ENCODE assay signal across 10 mouse cellular contexts in genomic region chr9:116468569-116469250, GRCm38 (mm10).
DNase-seq lines count a peak whose midpoint lies in the region; ATAC-seq lines count a peak whose summit lies in the region.
"Had no signal": no experiment of that assay in that cellular context is flagged by ENCODE, and none has a peak within 500 bp of the region (broad histone marks: within the 10 kb centered on the region; RNA-seq: fewer than 3 reads in every experiment).

No protein-coding gene starts in this region.

- no peaks in the 10 kb centered on the region for H3K9me3 ChIP-seq in forebrain, embryonic 16.5 days (ENCODE audit: control insufficient read depth, low read length)
- H3K9me3 ChIP-seq in midbrain, embryonic 14.5 days (ENCODE audit: control insufficient read depth, low read length), result no peaks in the 10 kb centered on the region
- no peaks in the 10 kb centered on the region for H3K9me3 ChIP-seq in intestine, embryonic 16.5 days (ENCODE audit: control insufficient read depth, low read length)
- H3K9me3 ChIP-seq: lung, embryonic 15.5 days had no signal

- H3K4me3 ChIP-seq in forebrain, embryonic 16.5 days (replicated peaks; ENCODE audit: low read length), result no peak overlapping the region
- H3K4me3 ChIP-seq in midbrain, embryonic 14.5 days (replicated peaks; ENCODE audit: low read depth, low read length), result no peak overlapping the region
- H3K4me3 ChIP-seq in intestine, embryonic 16.5 days (ENCODE audit: low read length), result no peak overlapping the region
- H3K4me3 ChIP-seq: lung, embryonic 15.5 days had no signal

- no peaks in the 10 kb centered on the region for H3K36me3 ChIP-seq in forebrain, embryonic 16.5 days (ENCODE audit: control insufficient read depth, insufficient read depth)
- H3K36me3 ChIP-seq in midbrain, embryonic 14.5 days (ENCODE audit: control insufficient read depth, insufficient read depth, low read length), result no peaks in the 10 kb centered on the region
- H3K36me3 ChIP-seq in intestine, embryonic 16.5 days (ENCODE audit: control insufficient read depth, insufficient read depth, low read length), result no peaks in the 10 kb centered on the region
- H3K36me3 ChIP-seq: lung, embryonic 15.5 days had no signal

- H3K4me2 ChIP-seq in forebrain, embryonic 16.5 days (ENCODE audit: low read length), result no peak overlapping the region
- H3K4me2 ChIP-seq in midbrain, embryonic 14.5 days (ENCODE audit: low read length), result peak overlapping the region; percentile 11; the same call in 1 of the 2 replicates
- no peak overlapping the region for H3K4me2 ChIP-seq in intestine, embryonic 16.5 days (ENCODE audit: low read depth, low read length)
- H3K4me2 ChIP-seq: lung, embryonic 15.5 days had no signal

- peak; percentile 49; the same call in 1 of the 2 replicates for ATAC-seq in forebrain, embryonic 16.5 days
- ATAC-seq in midbrain, embryonic 14.5 days (ENCODE audit: low FRiP score, low TSS enrichment), result peak; percentile 27; the same call in 1 of the 2 replicates
- no peak for ATAC-seq in intestine, embryonic 16.5 days
- ATAC-seq in inflammation-experienced regulatory T-cells, adult 6 months, result no peak

- H3K9ac ChIP-seq in forebrain, embryonic 16.5 days (replicated peaks; ENCODE audit: low read depth, low read length), result no peak overlapping the region
- no peak overlapping the region for H3K9ac ChIP-seq in midbrain, embryonic 14.5 days (replicated peaks; ENCODE audit: low read length)
- no peak overlapping the region for H3K9ac ChIP-seq in intestine, embryonic 16.5 days (ENCODE audit: low read depth, low read length)
- H3K9ac ChIP-seq: lung, embryonic 15.5 days had no signal

- 25% methylated on average over 10 of the region's 10 CpGs for WGBS in forebrain, embryonic 16.5 days
- WGBS in midbrain, embryonic 14.5 days, result 19% methylated on average over 10 of the region's 10 CpGs
- WGBS in intestine, embryonic 16.5 days, result 51% methylated on average over 10 of the region's 10 CpGs

- DNase-seq in cerebellum, postnatal 10 days, result peak; percentile 63 to 79
- no peak for DNase-seq in cerebellum, adult 18-20 months
- DNase-seq in kidney, postnatal 14 days, result peak; percentile 3
- DNase-seq in kidney, adult 11 months, result no peak
- peak; percentile 81 for DNase-seq in midbrain, embryonic 14.5 days
- DNase-seq: layer of hippocampus, postnatal 36 days had no signal

- peaks cover 4% of the 10 kb centered on the region; the same call in 1 of the 2 replicates for H3K4me1 ChIP-seq in forebrain, embryonic 16.5 days (replicated peaks; ENCODE audit: control insufficient read depth, insufficient read depth, low read length)
- peaks cover 8% of the 10 kb centered on the region for H3K4me1 ChIP-seq in midbrain, embryonic 14.5 days (ENCODE audit: control insufficient read depth, insufficient read depth, low read length)
- H3K4me1 ChIP-seq in intestine, embryonic 16.5 days (ENCODE audit: control insufficient read depth, insufficient read depth, low read length), result no peaks in the 10 kb centered on the region
- H3K4me1 ChIP-seq: lung, embryonic 15.5 days had no signal

- H3K27me3 ChIP-seq in forebrain, embryonic 16.5 days (replicated peaks; ENCODE audit: control insufficient read depth, insufficient read depth, low read length), result no peaks in the 10 kb centered on the region
- no peaks in the 10 kb centered on the region for H3K27me3 ChIP-seq in midbrain, embryonic 14.5 days (ENCODE audit: control insufficient read depth, insufficient read depth, low read length)
- H3K27me3 ChIP-seq in intestine, embryonic 16.5 days (replicated peaks; ENCODE audit: control insufficient read depth, insufficient read depth, low read length), result no peaks in the 10 kb centered on the region
- H3K27me3 ChIP-seq: lung, embryonic 15.5 days had no signal

- no peak overlapping the region for H3K27ac ChIP-seq in forebrain, embryonic 16.5 days (ENCODE audit: low read length)
- peak overlapping the region; percentile 73 for H3K27ac ChIP-seq in midbrain, embryonic 14.5 days (replicated peaks; ENCODE audit: low read depth, low read length)
- H3K27ac ChIP-seq in intestine, embryonic 16.5 days (ENCODE audit: low read length), result no peak overlapping the region
- H3K27ac ChIP-seq: lung, embryonic 15.5 days had no signal

Comparison
In these comparisons a context has a peak if more than half of its experiments do, and no peak if none do; other contexts are left out.
1. DNase-seq: peak in cerebellum, postnatal 10 days (2 of 2), kidney, postnatal 14 days (single experiment) and midbrain, embryonic 14.5 days (single experiment); none in cerebellum, adult 18-20 months (0 of 2) and kidney, adult 11 months (single experiment).
2. ATAC-seq: peak in forebrain, embryonic 16.5 days (single experiment) and midbrain, embryonic 14.5 days (single experiment); none in intestine, embryonic 16.5 days (single experiment) and inflammation-experienced regulatory T-cells, adult 6 months (single experiment).